Mouse (Mus musculus) liver (tissue): ENCODE measurements at regions not wholly inside any gene's neighbourhood (a gene's known extent, or its start where the extent isn't known, plus 50 kb on each side); places are given as distances from the start of the nearest gene placed in this dataset.
A peak's percentile ranks its signal among the peaks of the same experiment; 100 is the strongest.

Experiments
- DNase-seq: peaks from one replicate; pipeline ENCODE4 v3.0.0-alpha.2; 2020; ENCODE audit warnings: mixed read lengths

GRCm38 (mm10) chr3:48207950-48208349 lies 1549.2 kb downstream of the Pcdh18 start:
- DNase-seq = no peak

- no peak for DNase-seq
These were observed 1562.8 kb downstream of the Pcdh18 start for GRCm38 (mm10) chr3:48194300-48194699.

- DNase-seq = no peak
These were observed 1612.2 kb downstream of the Pcdh18 start for GRCm38 (mm10) chr3:48144885-48145284.

GRCm38 (mm10) chr3:48134938-48135337 lies 1622.2 kb downstream of the Pcdh18 start:
- no peak for DNase-seq

GRCm38 (mm10) chr3:48124263-48124662 lies 1632.9 kb downstream of the Pcdh18 start:
- no peak for DNase-seq

GRCm38 (mm10) chr3:48100847-48101246 lies 1652.8 kb upstream of the Pabpc4l start:
- DNase-seq = no peak

GRCm38 (mm10) chr3:48080616-48081015 lies 1632.6 kb upstream of the Pabpc4l start:
- DNase-seq = peak; percentile 4

- no peak for DNase-seq
These were observed 1627.3 kb upstream of the Pabpc4l start for GRCm38 (mm10) chr3:48075306-48075705.

- no peak for DNase-seq
These were observed 1620.6 kb upstream of the Pabpc4l start for GRCm38 (mm10) chr3:48068628-48069027.
